Mouse (Mus musculus): ENCODE measurements around the gene Prkn. TPM values are rescaled to one million over a fixed set of nuclear protein-coding genes. Genes with fewer than 3 reads are reported as not detected.
A peak's percentile ranks its signal among the peaks of the same experiment; 100 is the strongest.

Prkn gene
- polyA plus RNA-seq (2014; fragmentation: Nextera tagmentation; extraction: Ambion mirVana) = 2.9 and 3.5 TPM in 2 replicates

DNA sequence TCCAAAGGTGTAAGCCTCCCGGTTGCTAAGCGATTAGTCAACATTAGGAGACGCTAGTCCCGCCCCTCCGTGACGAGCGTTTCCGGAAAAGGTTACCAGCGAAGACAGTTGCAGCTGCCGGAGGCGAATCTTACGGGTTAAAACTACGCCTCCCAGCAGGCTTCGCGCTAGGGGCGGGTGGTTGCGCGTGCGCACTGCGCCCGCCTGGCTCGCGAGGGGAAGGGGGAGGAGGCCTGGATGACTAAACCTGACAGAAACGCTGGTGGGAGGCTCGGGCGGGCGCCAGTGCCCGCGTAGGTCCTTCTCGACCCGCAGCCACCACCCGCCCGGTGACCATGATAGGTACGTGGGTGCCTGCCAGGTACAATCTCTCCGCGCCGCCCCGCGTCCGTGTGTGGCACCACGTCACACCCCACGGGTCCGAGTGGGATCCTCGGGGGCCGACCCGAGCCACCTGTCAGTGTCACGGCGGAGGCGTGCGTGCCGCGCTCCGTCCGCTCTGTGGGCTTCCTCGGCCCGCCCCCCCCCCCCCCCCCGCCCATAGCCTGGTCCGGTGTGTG, at the start of gene Prkn, which contains the start of gene Pacrg:
TSS of gene Prkn (plus strand) at position 237 of the 560 bp plus-strand sequence.
TSS of gene Pacrg (minus strand) at position 164 of the 560 bp plus-strand sequence.
- Histone ChIP-seq H3K4me1 (ENCODE audit: control insufficient read depth in 2 of 2, insufficient read depth in 2 of 2, low read length in 2 of 2) (peaks cover 0 to 3% of the 10 kb centered on the region in 2 experiments; a peak in 3 of 4 replicates), H3K9me3 (ENCODE audit: control insufficient read depth, low read length) (no peaks in the 10 kb centered on the region), H3K9ac (ENCODE audit: low read length) (peak within 1 kb of the TSS; percentile 80), H3K4me3 (ENCODE audit: control insufficient read depth in 1 of 2, insufficient read depth in 1 of 2, low read depth in 1 of 2, low read length in 2 of 2) (peak within 1 kb of the TSS; percentile 67 to 72), H3K27me3 (ENCODE audit: control insufficient read depth, insufficient read depth, low read length) (no peaks in the 10 kb centered on the region), H3K4me2 (ENCODE audit: low read length) (peak within 1 kb of the TSS; percentile 67), H3K27ac (replicated peaks in 1 of 2; ENCODE audit: control insufficient read depth in 1 of 2, insufficient read depth in 1 of 2, low read depth in 2 of 2, low read length in 2 of 2) (peak within 1 kb of the TSS in 1 of 2 experiments; percentile 66; a peak in 2 of 4 replicates), H3K36me3 (ENCODE audit: control insufficient read depth, insufficient read depth, low read length) (no peaks in the 10 kb centered on the region)
- ATAC-seq (ENCODE audit: insufficient number of reproducible peaks, insufficient read depth, low FRiP score, low read depth) = peak; percentile 97
- WGBS = under 1% methylated on average over 47 of the region's 58 CpGs

DNA sequence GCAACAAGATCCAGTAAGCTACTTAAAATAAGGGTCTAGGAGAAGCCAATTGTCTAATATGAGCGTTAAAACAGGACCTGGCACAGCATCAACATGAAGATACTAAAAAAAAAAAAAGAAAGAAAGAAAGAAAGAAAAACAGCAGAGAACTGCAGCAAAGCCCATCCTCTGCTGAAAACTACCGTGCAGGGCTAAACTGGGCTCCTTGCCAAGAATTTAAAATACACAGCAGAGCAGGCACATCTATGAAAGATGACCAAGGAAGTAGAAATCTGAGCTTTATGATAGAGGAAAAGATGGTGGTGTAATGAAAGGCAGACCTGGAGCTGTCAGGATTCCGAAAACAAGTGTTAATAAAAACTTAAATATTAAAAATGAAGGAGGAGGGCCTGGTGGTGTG, 48.5 kb upstream of the Prkn start:
- H3K4me1 ChIP-seq (ENCODE audit: control insufficient read depth in 2 of 2, insufficient read depth in 2 of 2, low read length in 2 of 2) = peaks cover 2 to 17% of the 10 kb centered on the region in 2 experiments; a peak in 3 of 4 replicates
- no peaks in the 10 kb centered on the region for H3K27me3 ChIP-seq (ENCODE audit: control insufficient read depth, insufficient read depth, low read length)
- 23% methylated on average over 3 of the region's 3 CpGs for WGBS
- H3K4me3 ChIP-seq (ENCODE audit: control insufficient read depth in 1 of 2, insufficient read depth in 1 of 2, low read depth in 1 of 2, low read length in 2 of 2) = no peak overlapping the region
- no peak overlapping the region for H3K9ac ChIP-seq (ENCODE audit: low read length)
- H3K4me2 ChIP-seq (ENCODE audit: low read length) = peak overlapping the region; percentile 32; the same call in 1 of the 2 replicates
- ATAC-seq (ENCODE audit: insufficient number of reproducible peaks, insufficient read depth, low FRiP score, low read depth) = no peak
- H3K36me3 ChIP-seq (ENCODE audit: control insufficient read depth, insufficient read depth, low read length) = no peaks in the 10 kb centered on the region
- peak overlapping the region in 1 of 2 experiments; percentile 27; a peak in 1 of 4 replicates for H3K27ac ChIP-seq (replicated peaks in 1 of 2; ENCODE audit: control insufficient read depth in 1 of 2, insufficient read depth in 1 of 2, low read depth in 2 of 2, low read length in 2 of 2)
- H3K9me3 ChIP-seq (ENCODE audit: control insufficient read depth, low read length) = no peaks in the 10 kb centered on the region

DNA sequence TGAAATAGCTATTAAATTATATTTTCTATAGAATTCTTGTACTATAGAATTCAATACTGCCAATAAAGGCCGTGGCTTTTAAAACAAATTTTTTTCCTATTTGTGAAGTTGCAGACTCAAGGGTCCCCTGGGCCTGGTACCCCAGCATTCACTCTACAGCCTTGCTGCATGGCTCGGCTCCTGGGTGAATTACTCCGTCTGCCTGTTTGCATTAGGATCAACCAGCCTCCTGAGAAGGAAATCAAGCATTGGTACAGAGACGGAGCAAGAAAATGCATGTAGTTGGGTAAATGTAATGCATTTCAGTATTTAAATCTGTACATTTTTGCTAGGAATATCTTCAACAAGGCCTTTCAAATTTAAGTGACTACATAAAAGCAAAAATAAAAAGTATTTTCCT, 33.5 kb upstream of the Prkn start:
- no peak for ATAC-seq (ENCODE audit: insufficient number of reproducible peaks, insufficient read depth, low FRiP score, low read depth)
- no peaks in the 10 kb centered on the region for H3K36me3 ChIP-seq (ENCODE audit: control insufficient read depth, insufficient read depth, low read length)
- H3K4me3 ChIP-seq (ENCODE audit: control insufficient read depth in 1 of 2, insufficient read depth in 1 of 2, low read depth in 1 of 2, low read length in 2 of 2) = no peak overlapping the region
- no peak overlapping the region for H3K9ac ChIP-seq (ENCODE audit: low read length)
- H3K9me3 ChIP-seq (ENCODE audit: control insufficient read depth, low read length) = no peaks in the 10 kb centered on the region
- H3K27me3 ChIP-seq (ENCODE audit: control insufficient read depth, insufficient read depth, low read length) = no peaks in the 10 kb centered on the region
- no peaks in the 10 kb centered on the region for H3K4me1 ChIP-seq (ENCODE audit: control insufficient read depth in 2 of 2, insufficient read depth in 2 of 2, low read length in 2 of 2)
- no peak overlapping the region for H3K27ac ChIP-seq (replicated peaks in 1 of 2; ENCODE audit: control insufficient read depth in 1 of 2, insufficient read depth in 1 of 2, low read depth in 2 of 2, low read length in 2 of 2)
- WGBS = 88% methylated on average over 4 of the region's 4 CpGs
- no peak overlapping the region for H3K4me2 ChIP-seq (ENCODE audit: low read length)

DNA sequence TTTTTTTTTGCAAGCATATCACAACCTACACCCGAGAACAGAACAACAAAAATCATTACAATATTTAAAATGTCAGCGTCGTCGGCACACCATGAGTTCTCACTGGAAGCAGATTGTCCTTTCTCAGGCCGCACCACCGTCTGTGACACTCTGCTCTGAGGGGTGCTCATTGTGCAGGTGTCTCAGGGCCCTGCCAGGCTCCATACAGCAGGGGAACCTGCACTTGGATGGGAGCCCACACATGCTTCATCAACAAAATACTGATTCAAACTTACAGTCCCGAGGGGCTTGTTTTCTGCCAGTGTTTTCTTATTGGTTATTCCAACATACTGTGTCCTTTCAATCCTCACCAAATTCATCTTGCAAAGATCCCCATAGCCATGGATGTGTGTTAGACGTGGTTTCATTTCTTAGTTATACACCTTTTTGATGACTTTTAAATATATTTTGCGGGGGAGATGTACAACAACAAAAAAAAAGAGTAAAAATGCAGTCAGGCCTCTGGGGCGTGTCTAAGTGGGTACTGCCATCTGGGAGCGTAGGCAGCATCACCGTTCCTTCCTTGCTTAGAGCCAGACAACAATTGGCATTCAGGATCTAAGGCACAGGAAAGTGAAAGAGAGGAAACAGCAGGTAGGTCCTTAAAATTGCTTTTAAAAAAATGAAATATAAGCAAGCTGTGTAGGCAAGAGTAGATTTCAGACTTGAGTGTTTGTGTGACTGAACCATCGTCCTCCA, 32.8 kb upstream of the Prkn start:
- Histone ChIP-seq H3K27me3 (ENCODE audit: control insufficient read depth, insufficient read depth, low read length) (no peaks in the 10 kb centered on the region), H3K36me3 (ENCODE audit: control insufficient read depth, insufficient read depth, low read length) (no peaks in the 10 kb centered on the region), H3K4me2 (ENCODE audit: low read length) (no peak overlapping the region), H3K4me1 (ENCODE audit: control insufficient read depth in 2 of 2, insufficient read depth in 2 of 2, low read length in 2 of 2) (no peaks in the 10 kb centered on the region), H3K27ac (replicated peaks in 1 of 2; ENCODE audit: control insufficient read depth in 1 of 2, insufficient read depth in 1 of 2, low read depth in 2 of 2, low read length in 2 of 2) (no peak overlapping the region), H3K4me3 (ENCODE audit: control insufficient read depth in 1 of 2, insufficient read depth in 1 of 2, low read depth in 1 of 2, low read length in 2 of 2) (no peak overlapping the region), H3K9me3 (ENCODE audit: control insufficient read depth, low read length) (no peaks in the 10 kb centered on the region), H3K9ac (ENCODE audit: low read length) (no peak overlapping the region)
- ATAC-seq (ENCODE audit: insufficient number of reproducible peaks, insufficient read depth, low FRiP score, low read depth) = no peak
- WGBS = 87% methylated on average over 13 of the region's 13 CpGs

DNA sequence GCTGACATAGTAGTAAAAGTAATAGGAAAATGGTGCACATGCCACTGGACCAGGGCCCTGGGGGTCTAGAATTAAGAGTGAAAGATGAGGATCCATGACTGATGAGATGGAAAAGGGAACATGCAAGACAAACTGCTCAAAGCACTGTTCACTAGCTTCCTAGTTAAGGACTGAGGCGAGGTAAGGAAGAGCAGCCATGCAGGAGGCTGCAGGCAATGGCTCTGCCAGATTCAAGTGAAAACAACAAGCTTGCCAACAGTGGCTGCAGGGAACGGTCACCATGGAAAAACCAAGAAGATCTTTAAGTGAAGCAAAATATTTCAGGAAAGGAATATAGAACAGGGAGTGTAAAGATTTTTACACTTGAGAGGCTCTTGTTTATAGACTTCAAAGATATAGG, 31.6 kb upstream of the Prkn start:
- no peaks in the 10 kb centered on the region for H3K4me1 ChIP-seq (ENCODE audit: control insufficient read depth in 2 of 2, insufficient read depth in 2 of 2, low read length in 2 of 2)
- ATAC-seq (ENCODE audit: insufficient number of reproducible peaks, insufficient read depth, low FRiP score, low read depth) = no peak
- no peaks in the 10 kb centered on the region for H3K9me3 ChIP-seq (ENCODE audit: control insufficient read depth, low read length)
- H3K9ac ChIP-seq (ENCODE audit: low read length) = no peak overlapping the region
- H3K4me2 ChIP-seq (ENCODE audit: low read length) = no peak overlapping the region
- no peak overlapping the region for H3K27ac ChIP-seq (replicated peaks in 1 of 2; ENCODE audit: control insufficient read depth in 1 of 2, insufficient read depth in 1 of 2, low read depth in 2 of 2, low read length in 2 of 2)
- WGBS = 66% methylated on average over 2 of the region's 2 CpGs
- H3K36me3 ChIP-seq (ENCODE audit: control insufficient read depth, insufficient read depth, low read length) = no peaks in the 10 kb centered on the region
- no peaks in the 10 kb centered on the region for H3K27me3 ChIP-seq (ENCODE audit: control insufficient read depth, insufficient read depth, low read length)
- H3K4me3 ChIP-seq (ENCODE audit: control insufficient read depth in 1 of 2, insufficient read depth in 1 of 2, low read depth in 1 of 2, low read length in 2 of 2) = no peak overlapping the region

DNA sequence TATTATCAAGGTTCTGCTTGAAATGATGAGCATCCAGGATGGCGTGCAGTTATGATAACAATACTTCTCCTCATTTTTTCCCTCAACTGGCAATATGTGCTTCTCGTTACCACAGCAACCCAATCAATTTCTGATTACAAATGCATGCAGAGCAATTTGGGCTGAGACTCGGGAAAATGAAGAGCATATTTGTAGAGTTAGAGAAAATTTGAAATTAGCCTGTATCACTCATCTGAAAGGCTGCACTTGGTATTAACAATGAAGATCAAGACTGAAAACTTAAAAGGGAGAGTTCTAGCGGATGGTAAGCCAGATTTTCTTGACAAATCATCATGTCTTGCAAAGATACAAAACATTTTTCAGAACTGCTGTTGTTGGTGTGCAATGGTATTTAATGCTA, 21.2 kb upstream of the Prkn start:
- H3K36me3 ChIP-seq (ENCODE audit: control insufficient read depth, insufficient read depth, low read length) = no peaks in the 10 kb centered on the region

DNA sequence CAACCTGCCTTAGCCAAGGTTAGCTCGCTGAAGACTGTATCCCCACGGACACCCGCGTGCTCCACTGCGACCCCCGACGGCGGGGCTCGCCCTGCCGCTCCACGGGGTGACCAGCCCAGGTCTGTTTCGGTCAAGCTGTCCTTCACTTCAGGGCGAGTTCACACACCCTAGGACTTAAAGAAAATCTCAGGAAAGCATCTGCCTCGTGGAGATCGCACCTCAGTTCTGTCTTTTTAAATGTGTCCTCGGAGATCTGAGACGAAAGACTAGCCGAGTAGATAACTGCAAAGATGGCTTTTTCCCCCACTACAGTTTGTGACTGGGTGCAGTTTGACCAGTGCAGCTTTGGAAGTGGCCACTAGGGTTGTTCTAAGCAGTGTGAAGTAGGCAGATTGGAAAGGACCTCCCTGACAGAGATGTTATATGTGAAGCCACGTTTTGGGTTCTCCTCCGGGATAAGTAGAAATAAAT, 582 bp downstream of the Prkn start:
- Histone ChIP-seq H3K36me3 (ENCODE audit: control insufficient read depth, insufficient read depth, low read length) (no peaks in the 10 kb centered on the region), H3K4me1 (ENCODE audit: control insufficient read depth in 2 of 2, insufficient read depth in 2 of 2, low read length in 2 of 2) (peaks cover 0 to 3% of the 10 kb centered on the region in 2 experiments; a peak in 3 of 4 replicates), H3K27ac (replicated peaks in 1 of 2; ENCODE audit: control insufficient read depth in 1 of 2, insufficient read depth in 1 of 2, low read depth in 2 of 2, low read length in 2 of 2) (0 out of 4 replicates have a peak overlapping the region, but pooled peaks of 1 of the 2 experiments have one; percentile 66), H3K9ac (ENCODE audit: low read length) (peak overlapping the region; percentile 80), H3K4me3 (ENCODE audit: control insufficient read depth in 1 of 2, insufficient read depth in 1 of 2, low read depth in 1 of 2, low read length in 2 of 2) (peak overlapping the region; percentile 67 to 72), H3K9me3 (ENCODE audit: control insufficient read depth, low read length) (no peaks in the 10 kb centered on the region), H3K27me3 (ENCODE audit: control insufficient read depth, insufficient read depth, low read length) (no peaks in the 10 kb centered on the region), H3K4me2 (ENCODE audit: low read length) (peak overlapping the region; percentile 67)
- no peak for ATAC-seq (ENCODE audit: insufficient number of reproducible peaks, insufficient read depth, low FRiP score, low read depth)
- 3% methylated on average over 20 of the region's 20 CpGs for WGBS

More for the DNA sequence above, 21.2 kb upstream of the Prkn start:
- Histone ChIP-seq H3K9ac (ENCODE audit: low read length) (no peak overlapping the region), H3K4me3 (ENCODE audit: control insufficient read depth in 1 of 2, insufficient read depth in 1 of 2, low read depth in 1 of 2, low read length in 2 of 2) (no peak overlapping the region), H3K4me1 (ENCODE audit: control insufficient read depth in 2 of 2, insufficient read depth in 2 of 2, low read length in 2 of 2) (no peaks in the 10 kb centered on the region), H3K27ac (replicated peaks in 1 of 2; ENCODE audit: control insufficient read depth in 1 of 2, insufficient read depth in 1 of 2, low read depth in 2 of 2, low read length in 2 of 2) (no peak overlapping the region), H3K4me2 (ENCODE audit: low read length) (no peak overlapping the region), H3K9me3 (ENCODE audit: control insufficient read depth, low read length) (no peaks in the 10 kb centered on the region), H3K27me3 (ENCODE audit: control insufficient read depth, insufficient read depth, low read length) (no peaks in the 10 kb centered on the region)
- no peak for ATAC-seq (ENCODE audit: insufficient number of reproducible peaks, insufficient read depth, low FRiP score, low read depth)
- 73% methylated on average over 4 of the region's 4 CpGs for WGBS
